Mouse (Mus musculus): Measurements from ENCODE around the gene Atp5s. TPM values are rescaled to one million over a fixed set of nuclear protein-coding genes. Genes with fewer than 3 reads are reported as not detected.

Gene Atp5s
- polyA plus RNA-seq, 1 experiment from 2014 or later, result 27.9 TPM

DNA sequence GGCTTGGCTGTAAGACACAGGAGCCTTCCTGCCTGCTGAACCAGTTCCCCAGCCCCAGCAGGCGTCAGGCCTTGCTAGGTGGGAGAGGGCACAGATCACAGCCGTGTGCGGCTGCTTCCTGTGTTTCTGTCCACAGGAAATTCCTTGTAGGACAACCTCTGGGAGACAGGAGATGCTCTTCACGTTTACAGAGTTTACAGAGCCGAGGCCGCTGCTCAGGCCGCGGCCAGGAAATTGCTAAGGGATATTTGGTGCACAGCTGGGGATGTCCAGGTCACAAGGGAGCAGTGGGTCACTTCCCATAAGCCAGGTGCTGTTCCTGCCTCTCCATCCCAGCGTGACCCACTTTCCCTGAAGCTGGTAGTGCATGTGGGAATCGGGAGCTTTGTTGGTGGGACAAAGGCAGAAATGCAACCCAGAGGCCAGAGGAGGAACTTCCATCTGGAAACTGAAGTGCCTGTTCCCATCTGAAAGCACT is 27.2 kb downstream of the Atp5s start:
- Histone ChIP-seq H3K9me3 (replicated peaks) (no peaks in the 10 kb centered on the region), H3K36me3 (no peaks in the 10 kb centered on the region), H3K27me3 (ENCODE audit: low read depth, poor library complexity, severe bottlenecking) (no peaks in the 10 kb centered on the region), H3K27ac (peak overlapping the region; percentile 65), H3K4me1 (peaks cover 14% of the 10 kb centered on the region), H3K4me3 (no peak overlapping the region)
- DNase-seq (ENCODE audit: low spot score), result peak; percentile 53
- 33% methylated on average over 10 of the region's 10 CpGs for WGBS

DNA sequence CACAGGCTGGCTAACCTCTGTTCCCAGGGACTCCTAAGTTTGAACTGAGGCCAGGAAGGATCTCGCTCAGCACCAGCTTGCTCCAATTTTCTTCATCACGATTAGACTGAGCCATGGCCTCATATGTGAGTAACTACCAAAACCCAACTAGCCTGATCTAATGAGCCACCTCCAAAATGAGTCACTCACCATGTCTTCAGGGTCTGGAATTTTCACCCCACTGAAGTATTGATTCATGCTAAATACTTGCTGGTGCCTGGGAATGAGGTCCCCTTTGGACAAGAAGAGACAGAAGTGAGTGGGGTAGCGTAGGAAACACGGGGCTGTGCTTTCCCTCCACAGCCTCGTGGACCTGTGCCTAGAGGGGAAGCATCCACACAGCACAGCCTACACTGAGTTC is 29.2 kb downstream of the Atp5s start:
- DNase-seq (ENCODE audit: low spot score), result no peak
- 86% methylated on average over 5 of the region's 5 CpGs for WGBS

DNA sequence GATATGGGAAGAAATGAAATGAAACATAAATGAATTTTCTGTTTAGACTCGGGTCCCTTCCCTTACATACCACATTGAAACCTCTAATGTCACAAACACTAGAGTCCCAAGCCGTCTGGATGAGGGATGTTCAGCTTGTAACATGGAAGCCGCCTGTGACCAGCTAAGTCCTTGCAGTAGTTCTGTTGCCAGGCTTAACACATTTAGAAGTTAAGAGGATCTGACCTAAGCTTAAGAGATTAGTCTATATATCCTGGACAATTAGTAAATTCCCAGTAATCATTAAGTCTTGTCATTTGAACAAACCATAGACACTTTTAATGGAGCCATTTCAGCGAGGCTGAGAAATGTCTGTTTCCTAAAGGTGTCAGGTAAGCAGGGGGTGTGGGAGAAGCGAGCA is 31.3 kb downstream of the Atp5s start:
- no peaks in the 10 kb centered on the region for H3K27me3 ChIP-seq (ENCODE audit: low read depth, poor library complexity, severe bottlenecking)

More for the DNA sequence above, 29.2 kb downstream of the Atp5s start:
- Histone ChIP-seq H3K27me3 (ENCODE audit: low read depth, poor library complexity, severe bottlenecking) (no peaks in the 10 kb centered on the region), H3K4me3 (no peak overlapping the region), H3K9me3 (replicated peaks) (no peaks in the 10 kb centered on the region), H3K27ac (no peak overlapping the region), H3K36me3 (no peaks in the 10 kb centered on the region), H3K4me1 (peaks cover 28% of the 10 kb centered on the region)

DNA sequence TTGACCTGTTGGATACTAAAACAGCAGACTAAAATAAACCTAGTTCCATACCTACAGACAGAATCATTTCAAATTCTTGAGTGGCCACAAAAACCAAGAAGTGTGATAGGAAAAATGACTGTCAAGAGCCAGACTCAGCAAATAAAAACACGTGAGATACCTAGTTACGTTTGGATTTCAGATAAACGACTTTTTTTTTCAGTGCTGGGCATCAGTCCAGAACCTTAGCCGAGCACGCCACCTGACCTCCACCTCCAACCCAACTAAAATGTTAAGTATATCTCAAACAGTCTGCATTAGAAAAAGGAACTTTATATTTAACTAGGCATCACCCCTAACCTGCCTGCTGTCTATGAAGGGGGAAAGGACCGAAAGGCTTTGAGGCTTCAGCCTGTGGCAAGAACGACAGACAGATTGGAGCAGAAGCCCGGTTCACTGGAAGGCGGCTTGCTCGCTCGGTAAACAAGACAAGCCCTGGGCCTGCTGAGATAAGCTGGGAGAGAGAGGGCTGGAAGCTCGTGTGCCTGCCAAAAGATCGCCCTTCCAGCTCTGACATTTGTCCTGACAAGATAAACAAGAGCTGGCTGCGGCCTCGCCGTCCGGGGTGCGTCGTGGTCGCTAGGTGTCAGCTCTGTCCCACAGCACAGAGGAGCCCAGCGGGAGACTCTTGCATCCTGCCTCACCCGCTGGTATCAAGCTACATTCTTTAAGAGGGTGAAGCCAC is 32.8 kb downstream of the Atp5s start:
- Histone ChIP-seq H3K4me3 (peak overlapping the region; percentile 35), H3K36me3 (no peaks in the 10 kb centered on the region), H3K27me3 (ENCODE audit: low read depth, poor library complexity, severe bottlenecking) (no peaks in the 10 kb centered on the region), H3K9me3 (replicated peaks) (no peaks in the 10 kb centered on the region), H3K27ac (no peak overlapping the region), H3K4me1 (peaks cover 27% of the 10 kb centered on the region)
- 20% methylated on average over 22 of the region's 22 CpGs for WGBS
- peak; percentile 73 for DNase-seq (ENCODE audit: low spot score)

More for the DNA sequence above, 31.3 kb downstream of the Atp5s start:
- DNase-seq (ENCODE audit: low spot score), result no peak
- Histone ChIP-seq H3K27ac (no peak overlapping the region), H3K4me1 (peaks cover 39% of the 10 kb centered on the region), H3K4me3 (no peak overlapping the region), H3K9me3 (replicated peaks) (no peaks in the 10 kb centered on the region), H3K36me3 (no peaks in the 10 kb centered on the region)
- 81% methylated on average over 5 of the region's 5 CpGs for WGBS

DNA sequence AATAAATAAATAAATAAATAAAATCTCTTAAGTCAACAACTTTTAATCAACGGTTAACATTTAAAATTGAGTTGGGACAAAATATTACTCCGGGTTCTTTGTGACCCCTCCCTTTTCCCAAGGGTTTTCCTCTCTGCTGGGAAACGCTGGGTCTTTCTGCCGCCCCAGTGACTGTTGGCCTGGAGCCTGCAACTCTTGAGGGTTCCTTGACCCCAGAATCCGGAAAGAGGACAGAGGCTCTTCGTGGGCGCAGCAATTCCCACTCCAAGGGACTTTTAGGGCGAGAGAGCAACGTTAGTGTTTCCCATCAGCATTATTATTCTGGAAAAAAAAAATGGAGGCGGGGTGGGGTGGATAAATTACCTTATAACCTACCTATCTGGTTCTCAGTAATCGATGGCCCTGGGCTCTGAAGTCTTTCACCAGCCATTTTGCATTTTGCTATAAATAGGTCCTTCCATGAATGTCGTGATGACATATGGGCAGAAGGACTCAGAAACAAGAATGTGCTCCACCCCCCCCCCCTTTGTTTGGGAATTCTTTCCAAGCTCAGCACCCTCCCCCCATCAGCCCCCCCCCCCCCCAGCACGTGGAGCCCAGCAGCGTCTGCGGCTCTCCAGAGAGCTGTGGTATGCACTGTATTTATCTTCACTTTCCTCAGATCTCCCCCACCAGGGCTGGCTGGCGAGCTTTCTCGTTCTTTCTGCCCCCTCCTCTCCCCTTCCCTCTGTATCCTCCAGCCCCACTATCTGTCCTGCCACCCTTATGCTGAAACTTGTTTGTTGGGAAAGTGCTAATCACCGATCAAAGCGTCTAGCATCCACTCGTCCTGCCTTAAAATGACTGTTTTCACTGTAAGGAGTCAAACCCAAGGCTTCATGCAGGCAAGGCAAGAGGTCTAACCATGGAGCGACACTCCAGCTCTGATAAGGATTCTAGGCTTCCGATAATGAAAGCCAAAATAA is 33.8 kb downstream of the Atp5s start:
- H3K9me3 ChIP-seq (replicated peaks), result no peaks in the 10 kb centered on the region
- no peaks in the 10 kb centered on the region for H3K27me3 ChIP-seq (ENCODE audit: low read depth, poor library complexity, severe bottlenecking)
- H3K4me1 ChIP-seq, result peaks cover 27% of the 10 kb centered on the region
- peak overlapping the region; percentile 35 for H3K4me3 ChIP-seq
- H3K27ac ChIP-seq, result peak overlapping the region; percentile 80
- no peaks in the 10 kb centered on the region for H3K36me3 ChIP-seq
- DNase-seq (ENCODE audit: low spot score), result peak; percentile 50
- WGBS, result 5% methylated on average over 22 of the region's 22 CpGs

DNA sequence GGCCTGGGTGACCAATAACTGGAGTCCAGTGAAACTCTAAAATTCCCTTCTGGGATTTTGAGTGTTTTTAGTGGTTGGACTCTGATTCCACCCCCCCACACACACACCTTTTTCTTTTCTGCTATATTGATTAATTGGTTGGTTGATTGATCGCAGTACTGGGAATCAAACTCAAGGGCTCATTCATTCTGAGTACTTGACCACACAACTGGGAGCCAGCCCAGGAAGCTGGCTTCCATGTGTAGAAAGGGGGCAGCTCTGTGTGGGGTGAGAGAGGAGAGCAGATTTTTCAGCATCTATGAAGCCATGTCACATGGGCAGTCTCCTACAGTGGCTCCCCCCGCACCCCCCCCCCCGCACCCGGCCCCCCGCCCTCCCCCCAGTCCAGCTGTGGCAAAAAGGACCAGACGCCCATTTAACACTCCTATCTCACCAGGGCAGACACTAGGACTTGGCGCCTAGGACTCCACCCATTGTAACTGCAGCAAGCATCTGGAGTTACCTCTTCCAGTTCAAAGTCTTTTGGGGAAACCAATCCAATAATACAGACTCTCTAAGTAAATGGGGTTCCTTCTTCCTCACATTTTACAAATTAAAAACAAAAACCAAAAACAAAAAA is 34.6 kb downstream of the Atp5s start:
- H3K27ac ChIP-seq, result peak overlapping the region; percentile 80
- 30% methylated on average over 6 of the region's 7 CpGs for WGBS

DNA sequence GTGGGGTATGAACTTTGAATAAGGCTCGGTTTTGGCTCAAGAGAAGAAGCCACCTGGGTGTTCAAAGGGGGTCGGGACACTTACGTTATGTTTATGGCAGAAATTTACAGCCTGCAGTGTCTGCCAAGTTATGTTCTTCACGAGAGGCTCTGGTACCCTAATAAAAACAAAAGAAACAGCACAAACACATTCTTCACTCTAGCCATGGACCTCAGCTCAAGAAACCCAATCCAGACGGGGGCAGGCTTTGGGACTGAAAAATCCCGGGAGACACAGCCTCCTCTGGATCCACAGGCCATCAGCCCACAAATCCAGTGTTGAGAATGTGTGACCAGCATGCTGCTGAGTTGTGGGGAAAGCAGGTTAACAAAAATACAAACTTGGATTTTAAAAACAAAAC is 35.3 kb downstream of the Atp5s start:
- Histone ChIP-seq H3K36me3 (no peaks in the 10 kb centered on the region), H3K27ac (peak overlapping the region; percentile 10; the same call in 1 of the 2 replicates), H3K27me3 (ENCODE audit: low read depth, poor library complexity, severe bottlenecking) (no peaks in the 10 kb centered on the region), H3K4me1 (peaks cover 27% of the 10 kb centered on the region), H3K4me3 (no peak overlapping the region), H3K9me3 (replicated peaks) (no peaks in the 10 kb centered on the region)
- 51% methylated on average over 6 of the region's 6 CpGs for whole genome bisulfite sequencing
- DNase-seq (ENCODE audit: low spot score), result no peak

More for the DNA sequence above, 34.6 kb downstream of the Atp5s start:
- Histone ChIP-seq H3K4me3 (no peak overlapping the region), H3K36me3 (no peaks in the 10 kb centered on the region), H3K27me3 (ENCODE audit: low read depth, poor library complexity, severe bottlenecking) (no peaks in the 10 kb centered on the region), H3K9me3 (replicated peaks) (no peaks in the 10 kb centered on the region), H3K4me1 (peaks cover 27% of the 10 kb centered on the region)
- no peak for DNase-seq (ENCODE audit: low spot score)

DNA sequence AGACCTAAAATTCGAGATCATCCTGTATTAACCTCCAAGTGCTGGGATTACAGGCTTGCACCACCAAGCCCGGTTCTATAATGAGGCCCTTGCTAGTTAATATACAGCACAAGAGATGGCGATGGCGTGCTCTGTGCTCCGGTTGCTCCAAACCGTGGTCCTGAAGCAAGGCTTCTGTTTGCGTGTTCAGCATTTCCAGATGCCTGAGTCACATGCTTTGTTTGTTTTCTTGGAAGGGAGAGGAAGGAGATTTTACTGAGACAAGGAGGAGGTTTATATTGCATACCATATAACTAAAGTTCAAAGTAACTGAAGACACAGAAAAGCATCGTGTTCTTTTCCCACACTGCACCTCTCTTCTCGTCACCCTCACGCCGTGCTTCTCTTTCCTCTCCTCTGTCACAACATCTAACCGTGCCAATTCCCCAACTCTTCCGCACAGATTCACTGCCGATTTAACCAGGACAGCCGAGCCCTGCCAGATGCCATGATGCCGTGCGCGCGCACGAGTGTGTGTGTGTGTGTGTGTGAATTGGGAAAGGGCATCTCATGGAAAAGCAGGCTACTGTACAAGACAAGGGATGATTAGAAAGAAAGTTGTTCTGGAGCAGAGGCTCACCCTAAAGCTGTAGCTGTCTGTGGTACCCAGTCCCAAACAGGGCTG is 36.1 kb downstream of the Atp5s start:
- H3K36me3 ChIP-seq, result no peaks in the 10 kb centered on the region
- peak overlapping the region; percentile 15; the same call in 1 of the 2 replicates for H3K27ac ChIP-seq
- DNase-seq (ENCODE audit: low spot score), result no peak
- no peaks in the 10 kb centered on the region for H3K9me3 ChIP-seq (replicated peaks)
- WGBS, result 86% methylated on average over 20 of the region's 20 CpGs
- H3K27me3 ChIP-seq (ENCODE audit: low read depth, poor library complexity, severe bottlenecking), result no peaks in the 10 kb centered on the region
- peaks cover 27% of the 10 kb centered on the region for H3K4me1 ChIP-seq
- H3K4me3 ChIP-seq, result no peak overlapping the region

DNA sequence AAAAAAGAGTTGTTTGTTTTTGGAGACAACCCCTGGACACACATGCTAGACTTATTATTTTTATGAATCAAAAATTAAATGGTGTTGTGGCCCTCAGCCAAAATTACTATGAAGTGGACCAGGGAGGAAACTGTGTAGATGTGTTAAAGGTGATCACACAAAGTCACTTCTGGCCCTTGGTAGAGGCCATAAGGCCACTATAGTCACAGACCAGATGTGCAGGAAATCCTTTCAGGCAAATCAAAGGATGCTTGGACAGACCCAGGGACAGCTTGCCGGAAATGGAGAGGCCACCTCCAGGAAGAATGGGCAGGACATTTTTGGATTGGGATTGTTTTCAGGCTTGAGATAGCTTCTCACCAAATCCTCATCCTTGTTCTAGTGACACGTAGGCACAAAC is 36.9 kb downstream of the Atp5s start:
- no peak overlapping the region for H3K27ac ChIP-seq
- WGBS, result 71% methylated on average over 2 of the region's 2 CpGs
- H3K4me3 ChIP-seq, result no peak overlapping the region
- no peaks in the 10 kb centered on the region for H3K9me3 ChIP-seq (replicated peaks)
- DNase-seq (ENCODE audit: low spot score), result no peak
- peaks cover 25% of the 10 kb centered on the region for H3K4me1 ChIP-seq
- H3K36me3 ChIP-seq, result no peaks in the 10 kb centered on the region
- no peaks in the 10 kb centered on the region for H3K27me3 ChIP-seq (ENCODE audit: low read depth, poor library complexity, severe bottlenecking)

DNA sequence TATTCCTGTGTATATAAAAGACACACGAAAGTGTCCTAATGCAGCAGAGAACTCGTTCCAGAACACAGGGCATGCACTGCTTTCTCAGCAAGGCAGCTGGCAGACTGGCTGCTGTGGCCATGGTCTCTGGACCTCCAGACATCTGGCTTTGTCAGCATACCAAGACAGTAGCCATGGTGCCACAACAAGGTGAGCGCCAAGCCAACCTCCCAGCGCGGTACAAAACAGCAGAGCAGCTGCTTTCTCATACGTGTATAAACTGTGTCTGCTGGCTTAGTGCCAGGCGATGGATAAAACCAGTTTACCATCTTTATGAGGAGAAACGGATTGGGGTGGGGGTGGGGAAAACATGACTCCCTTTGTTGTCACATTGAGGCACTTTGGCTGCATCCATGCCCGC is 40.8 kb downstream of the Atp5s start:
- Histone ChIP-seq H3K4me3 (no peak overlapping the region), H3K27ac (no peak overlapping the region), H3K9me3 (replicated peaks) (no peaks in the 10 kb centered on the region), H3K36me3 (no peaks in the 10 kb centered on the region), H3K27me3 (ENCODE audit: low read depth, poor library complexity, severe bottlenecking) (no peaks in the 10 kb centered on the region), H3K4me1 (peaks cover 6% of the 10 kb centered on the region)
- 92% methylated on average over 9 of the region's 9 CpGs for WGBS
- DNase-seq (ENCODE audit: low spot score), result no peak

DNA sequence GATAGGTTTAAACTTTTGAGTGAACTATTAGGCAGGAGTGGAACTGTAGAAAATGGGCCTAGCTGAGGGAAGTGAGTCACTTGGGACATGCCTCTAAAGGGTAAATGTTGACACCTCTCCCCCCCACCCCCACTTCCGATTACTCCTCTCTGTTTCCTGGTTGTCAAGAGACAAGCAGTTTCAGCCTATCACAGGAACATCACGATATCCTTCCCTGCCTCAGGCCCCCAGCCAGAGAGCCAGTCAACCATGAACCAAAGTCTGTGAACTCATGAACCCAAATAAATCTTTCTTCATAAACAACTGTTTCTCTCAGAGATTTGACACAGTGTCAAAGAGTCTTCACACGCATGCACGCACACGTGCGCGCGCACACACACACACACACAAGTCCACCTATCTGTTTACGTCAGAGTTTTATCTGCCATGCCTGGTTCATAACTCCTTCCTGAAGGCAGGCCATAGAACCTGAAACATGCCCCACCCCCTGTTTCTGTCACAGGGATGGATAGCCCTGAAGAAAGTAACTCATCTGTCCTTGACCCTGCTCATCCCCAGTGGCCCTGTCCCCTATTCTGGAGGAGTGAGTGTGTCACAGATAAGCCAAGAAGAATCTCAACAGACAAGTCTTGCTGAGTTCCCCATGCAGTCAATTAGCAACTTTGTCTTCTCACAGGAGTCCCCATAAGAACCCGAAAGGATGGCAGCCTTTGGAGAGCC is 41.6 kb downstream of the Atp5s start:
- Histone ChIP-seq H3K27ac (no peak overlapping the region), H3K4me3 (no peak overlapping the region), H3K4me1 (peaks cover 6% of the 10 kb centered on the region), H3K36me3 (no peaks in the 10 kb centered on the region), H3K27me3 (ENCODE audit: low read depth, poor library complexity, severe bottlenecking) (no peaks in the 10 kb centered on the region), H3K9me3 (replicated peaks) (no peaks in the 10 kb centered on the region)
- WGBS, result 86% methylated on average over 10 of the region's 10 CpGs
- no peak for DNase-seq (ENCODE audit: low spot score)
